Mouse (Mus musculus): ENCODE results near the gene Pip4k2b. TPM values are rescaled to one million over a fixed set of nuclear protein-coding genes. Genes with fewer than 3 reads are reported as not detected.
A peak's percentile ranks its signal among the peaks of the same experiment; 100 is the strongest.

Gene Pip4k2b
- polyA plus RNA-seq, 1 experiment from 2014 or later = 1.5 TPM

- H3K27ac ChIP-seq (replicated peaks) = no peak overlapping the region
- H3K9me3 ChIP-seq (replicated peaks) = no peaks in the 10 kb centered on the region; the same call in 1 of the 2 replicates
- peaks cover 57% of the 10 kb centered on the region for H3K36me3 ChIP-seq
- WGBS = 92% methylated on average over 13 of the region's 13 CpGs
- H3K4me1 ChIP-seq = peaks cover 74% of the 10 kb centered on the region
- peak overlapping the region; percentile 95 for H3K4me3 ChIP-seq
- peaks cover 22% of the 10 kb centered on the region for H3K27me3 ChIP-seq (ENCODE audit: low read depth, poor library complexity, severe bottlenecking)
- no peak for DNase-seq (ENCODE audit: low spot score)
These were observed 79.1 kb downstream of the Pip4k2b start for GRCm38 (mm10) chr11:97665431-97665830.

Small RNAs within 50 kb of the gene (microRNA-seq; reads per million reads assigned to microRNA genes)
- gene Mir6927 (not detected), gene Mir8102 (not detected)

Other genes starting within 250 kb of the Pip4k2b start
- gene 4933428G20Rik, start 244.4 kb downstream of the Pip4k2b start, polyA plus RNA-seq (2016; fragmentation: Nextera tagmentation; extraction: Ambion mirVana) = 0.25 and 0.28 TPM in 2 replicates
- 0.89 and 1.6 TPM in 2 replicates for gene Srcin1, start 168.5 kb downstream of the Pip4k2b start, polyA plus RNA-seq (2016; fragmentation: Nextera tagmentation; extraction: Ambion mirVana)
- 10.4 and 13.3 TPM in 2 replicates for gene Epop, start 115.0 kb downstream of the Pip4k2b start, polyA plus RNA-seq (2016; fragmentation: Nextera tagmentation; extraction: Ambion mirVana)
- gene Mllt6, start 81.3 kb downstream of the Pip4k2b start, polyA plus RNA-seq (2016; fragmentation: Nextera tagmentation; extraction: Ambion mirVana) = 2.1 and 2.6 TPM in 2 replicates
- 20.5 and 21.7 TPM in 2 replicates for gene Cisd3, start 58.9 kb downstream of the Pip4k2b start, polyA plus RNA-seq (2016; fragmentation: Nextera tagmentation; extraction: Ambion mirVana)
- 16.0 and 18.6 TPM in 2 replicates for gene Pcgf2, start 44.2 kb downstream of the Pip4k2b start, polyA plus RNA-seq (2016; fragmentation: Nextera tagmentation; extraction: Ambion mirVana)
- gene Psmb3, start 41.3 kb downstream of the Pip4k2b start, polyA plus RNA-seq (2016; fragmentation: Nextera tagmentation; extraction: Ambion mirVana) = 606 and 631 TPM in 2 replicates
- 20.5 and 21.8 TPM in 2 replicates for gene Cwc25, start 21.9 kb upstream of the Pip4k2b start, polyA plus RNA-seq (2016; fragmentation: Nextera tagmentation; extraction: Ambion mirVana)
- gene 1700001P01Rik, start 31.2 kb upstream of the Pip4k2b start, polyA plus RNA-seq (2016; fragmentation: Nextera tagmentation; extraction: Ambion mirVana) = 0.20 and 0.46 TPM in 2 replicates
- 378 and 451 TPM in 2 replicates for gene Rpl23, start 37.7 kb upstream of the Pip4k2b start, polyA plus RNA-seq (2016; fragmentation: Nextera tagmentation; extraction: Ambion mirVana)
- 75.1 and 88.8 TPM in 2 replicates for gene Lasp1, start 54.3 kb upstream of the Pip4k2b start, polyA plus RNA-seq (2016; fragmentation: Nextera tagmentation; extraction: Ambion mirVana)
- 12.6 and 14.3 TPM in 2 replicates for gene B230217C12Rik, start 96.1 kb upstream of the Pip4k2b start, polyA plus RNA-seq (2016; fragmentation: Nextera tagmentation; extraction: Ambion mirVana)
- 0.38 and 0.40 TPM in 2 replicates for gene Fbxo47, start 139.4 kb upstream of the Pip4k2b start, polyA plus RNA-seq (2016; fragmentation: Nextera tagmentation; extraction: Ambion mirVana)
- 0.06 and 0.16 TPM in 2 replicates for gene Plxdc1, start 241.7 kb upstream of the Pip4k2b start, polyA plus RNA-seq (2016; fragmentation: Nextera tagmentation; extraction: Ambion mirVana)

Data from midbrain, embryonic 10.5 days (tissue).